Mouse (Mus musculus): ENCODE measurements around the gene Cd4.

DNA sequence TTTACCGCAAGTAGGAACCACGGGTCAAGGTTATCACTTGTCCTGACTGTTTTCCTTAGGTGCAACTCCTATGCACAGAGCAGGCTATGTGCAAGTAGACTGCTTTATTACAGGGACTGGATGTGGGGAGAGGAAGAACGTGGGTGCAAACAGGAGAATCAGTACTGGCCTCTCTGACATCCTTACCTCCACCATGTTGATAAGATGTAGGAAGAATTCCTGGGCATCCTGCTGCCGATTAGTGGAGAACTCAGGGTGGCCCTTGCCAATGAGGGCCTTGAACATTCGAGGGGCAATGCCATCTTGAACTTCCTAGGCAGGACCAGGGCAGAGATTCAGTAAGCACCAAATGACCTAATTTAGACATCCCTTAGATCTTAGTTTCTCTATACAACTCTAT lies 67.1 kb downstream of the Cd4 start:
- no peak for TF ChIP-seq CTCF (IDR thresholded peaks at IDR 0.05; ENCODE audit: insufficient read depth, low read depth, low read length)
- no peak for TF ChIP-seq POLR2A (IDR thresholded peaks at IDR 0.05; ENCODE audit: insufficient read depth, low read depth, low read length)
